Mouse (Mus musculus) adrenal gland, adult 8-10 months (tissue): ENCODE results near the gene Abcb8. TPM values are rescaled to one million over a fixed set of nuclear protein-coding genes. Genes with fewer than 3 reads are reported as not detected.
A peak's percentile ranks its signal among the peaks of the same experiment; 100 is the strongest.

Source experiments
- DNase-seq: peaks from one replicate; pipeline ENCODE4 v3.0.0; 2022
- total RNA-seq, 4 experiments: library from RNA; stranded (reverse); gene quantifications; 2 replicates each; pipeline ENCODE4 v1.2.4; 2022

Abcb8 gene
- total RNA-seq, 4 experiments from 2014 or later, result 73.5 to 97.6 (median 86.0) TPM

GRCm38 (mm10) chr5:24426556-24427284, 33.3 kb downstream of the Abcb8 start:
- DNase-seq, result no peak

- DNase-seq, result no peak
Observed at GRCm38 (mm10) chr5:24427285-24427633, 33.8 kb downstream of the Abcb8 start.

GRCm38 (mm10) chr5:24427981-24428402, 34.5 kb downstream of the Abcb8 start:
- DNase-seq, result no peak

- no peak for DNase-seq
Observed at GRCm38 (mm10) chr5:24428596-24428995, 35.1 kb downstream of the Abcb8 start.

GRCm38 (mm10) chr5:24433993-24434392, 40.5 kb downstream of the Abcb8 start:
- DNase-seq, result no peak

GRCm38 (mm10) chr5:24441187-24441586, 47.7 kb downstream of the Abcb8 start:
- no peak for DNase-seq

GRCm38 (mm10) chr5:24442029-24442428, 48.6 kb downstream of the Abcb8 start:
- no peak for DNase-seq

GRCm38 (mm10) chr5:24443204-24443603, 49.7 kb downstream of the Abcb8 start:
- no peak for DNase-seq

- no peak for DNase-seq
Observed at GRCm38 (mm10) chr5:24443927-24444326, 50.5 kb downstream of the Abcb8 start.

GRCm38 (mm10) chr5:24444746-24445427, 51.4 kb downstream of the Abcb8 start, which contains the start of gene Fastk:
Gene Fastk, minus strand, starts transcription at chr5:24445287.
- DNase-seq, result peak; percentile 90

GRCm38 (mm10) chr5:24445428-24446080, 52.1 kb downstream of the Abcb8 start:
- DNase-seq, result no peak

- DNase-seq, result no peak
Observed at GRCm38 (mm10) chr5:24446630-24447029, 53.2 kb downstream of the Abcb8 start.

- DNase-seq, result peak; percentile 87
Observed at GRCm38 (mm10) chr5:24447624-24448298, 54.3 kb downstream of the Abcb8 start, which contains the start of gene Tmub1. Gene Tmub1, minus strand, starts transcription at chr5:24447854.

- DNase-seq, result peak; percentile 77
Observed at GRCm38 (mm10) chr5:24451264-24452029, 58.0 kb downstream of the Abcb8 start.

- DNase-seq, result no peak
Observed at GRCm38 (mm10) chr5:24452030-24452690, 58.7 kb downstream of the Abcb8 start, which contains the start of gene Agap3. Gene Agap3, plus strand, starts transcription at chr5:24452177.

- DNase-seq, result peak; percentile 42
Observed at GRCm38 (mm10) chr5:24452691-24453233, 59.3 kb downstream of the Abcb8 start.

- no peak for DNase-seq
Observed at GRCm38 (mm10) chr5:24453283-24453984, 60.0 kb downstream of the Abcb8 start.

GRCm38 (mm10) chr5:24453985-24454303, 60.5 kb downstream of the Abcb8 start:
- no peak for DNase-seq

- DNase-seq, result peak; percentile 42
Observed at GRCm38 (mm10) chr5:24455076-24455475, 61.6 kb downstream of the Abcb8 start.

GRCm38 (mm10) chr5:24455613-24456012, 62.1 kb downstream of the Abcb8 start:
- no peak for DNase-seq
